Mouse (Mus musculus) CH12.LX (cell line): Measurements from ENCODE around the gene Cbfa2t2.

Source experiments
- CTCF ChIP-seq, 2 experiments: IDR thresholded peaks in 1 of 2; conservative IDR thresholded peaks in 1 of 2; 2 replicates each; pipeline ENCODE4 v1.5.1; 2011 to 2012; ENCODE audit warnings: low read depth in 2 of 2, low read length in 2 of 2, improper control_type of control experiment in 1 of 2, inconsistent platforms in 1 of 2, mild to moderate bottlenecking in 1 of 2, moderate library complexity in 1 of 2
- HCFC1 ChIP-seq: IDR thresholded peaks from 2 replicates; pipeline ENCODE4 v1.6.1; 2012; ENCODE audit warnings: low read depth, mild to moderate bottlenecking, inconsistent platforms, low read length, improper control_type of control experiment
- MAX ChIP-seq: IDR thresholded peaks from 2 replicates; pipeline ENCODE4 v1.6.1; 2011; ENCODE audit warnings: low read length, improper control_type of control experiment
- POLR2A ChIP-seq: IDR thresholded peaks from 2 replicates; pipeline ENCODE4 v1.6.1; 2011; ENCODE audit warnings: low read depth, mild to moderate bottlenecking, improper control_type of control experiment, low read length
- POLR2AphosphoS2 ChIP-seq: IDR thresholded peaks from 2 replicates; pipeline ENCODE4 v1.6.1; 2011; ENCODE audit warnings: low read depth, low read length, improper control_type of control experiment
- SMC3 ChIP-seq: IDR thresholded peaks from 2 replicates; pipeline ENCODE4 v1.6.1; 2011; ENCODE audit warnings: low read depth, low read length, improper control_type of control experiment
- USF1 ChIP-seq: IDR thresholded peaks from 2 replicates; pipeline ENCODE4 v1.6.1; 2014; ENCODE audit warnings: low read depth, mild to moderate bottlenecking, inconsistent platforms, low read length, improper control_type of control experiment
- USF2 ChIP-seq: conservative IDR thresholded peaks from 2 replicates; pipeline ENCODE4 v1.6.1; 2011; ENCODE audit warnings: low read depth, low read length, improper control_type of control experiment

GRCm38 (mm10) chr2:154507566-154508283 is 71.4 kb downstream of the Cbfa2t2 start:
- TF ChIP-seq CTCF (conservative IDR thresholded peaks at IDR 0.05 in 1 of 2, IDR thresholded peaks at IDR 0.05 in 1 of 2; ENCODE audit: low read depth in 2 of 2, low read length in 2 of 2) (peak in 1 of 2 experiments; percentile 49; a peak in 2 of 4 replicates), POLR2A (no peak), HCFC1 (no peak), USF2 (no peak), MAX (no peak; the same call in 1 of the 2 replicates), POLR2AphosphoS2 (no peak), USF1 (no peak), SMC3 (peak; percentile 56)
